Mouse (Mus musculus): ENCODE measurements around the gene Wdr24. TPM values are rescaled to one million over a fixed set of nuclear protein-coding genes. Genes with fewer than 3 reads are reported as not detected.
A peak's percentile ranks its signal among the peaks of the same experiment; 100 is the strongest.

The Wdr24 gene
- polyA plus RNA-seq, 1 experiment from 2014 or later, result 11.6 TPM

- ATAC-seq (ENCODE audit: low read depth), result peak; percentile 91
- Histone ChIP-seq H3K9ac (ENCODE audit: low read depth, low read length) (peak overlapping the region; percentile 91), H3K27ac (ENCODE audit: low read length) (peak overlapping the region; percentile 97), H3K36me3 (ENCODE audit: control insufficient read depth, insufficient read depth) (peaks cover 14% of the 10 kb centered on the region), H3K4me2 (ENCODE audit: low read depth, low read length) (peak overlapping the region; percentile 99), H3K27me3 (ENCODE audit: control insufficient read depth, insufficient read depth, low read depth, low read length) (no peaks in the 10 kb centered on the region), H3K4me3 (ENCODE audit: low read depth, low read length) (peak overlapping the region; percentile 92), H3K4me1 (ENCODE audit: control insufficient read depth, low read depth, low read length) (peaks cover 80% of the 10 kb centered on the region), H3K9me3 (replicated peaks; ENCODE audit: control insufficient read depth, low read length) (no peaks in the 10 kb centered on the region)
- WGBS (ENCODE audit: insufficient replicate concordance), result under 1% methylated on average over 71 of the region's 77 CpGs
These were observed 9.2 kb downstream of the Wdr24 start for GRCm38 (mm10) chr17:25832436-25833290.

GRCm38 (mm10) chr17:25833291-25833663, 9.8 kb downstream of the Wdr24 start, which contains the start of gene Stub1:
Gene Stub1 (minus strand): TSS chr17:25833404.
- peak; percentile 64 for ATAC-seq (ENCODE audit: low read depth)
- under 1% methylated on average over 24 of the region's 24 CpGs for WGBS (ENCODE audit: insufficient replicate concordance)
- H3K9ac ChIP-seq (ENCODE audit: low read depth, low read length), result peak within 1 kb of the TSS; percentile 91
- peak within 1 kb of the TSS; percentile 99 for H3K4me2 ChIP-seq (ENCODE audit: low read depth, low read length)
- peak within 1 kb of the TSS; percentile 92 for H3K4me3 ChIP-seq (ENCODE audit: low read depth, low read length)
- H3K9me3 ChIP-seq (replicated peaks; ENCODE audit: control insufficient read depth, low read length), result no peaks in the 10 kb centered on the region
- H3K27ac ChIP-seq (ENCODE audit: low read length), result peak within 1 kb of the TSS; percentile 97
- peaks cover 16% of the 10 kb centered on the region for H3K36me3 ChIP-seq (ENCODE audit: control insufficient read depth, insufficient read depth)
- H3K4me1 ChIP-seq (ENCODE audit: control insufficient read depth, low read depth, low read length), result peaks cover 77% of the 10 kb centered on the region
- H3K27me3 ChIP-seq (ENCODE audit: control insufficient read depth, insufficient read depth, low read depth, low read length), result no peaks in the 10 kb centered on the region

- peaks cover 18% of the 10 kb centered on the region for H3K36me3 ChIP-seq (ENCODE audit: control insufficient read depth, insufficient read depth)
These were observed 10.7 kb downstream of the Wdr24 start for GRCm38 (mm10) chr17:25833961-25834594.

GRCm38 (mm10) chr17:25834595-25835222, 11.3 kb downstream of the Wdr24 start:
- Histone ChIP-seq H3K36me3 (ENCODE audit: control insufficient read depth, insufficient read depth) (peaks cover 24% of the 10 kb centered on the region), H3K9ac (ENCODE audit: low read depth, low read length) (peak overlapping the region; percentile 91), H3K27ac (ENCODE audit: low read length) (no peak overlapping the region), H3K4me2 (ENCODE audit: low read depth, low read length) (peak overlapping the region; percentile 99), H3K4me3 (ENCODE audit: low read depth, low read length) (peak overlapping the region; percentile 92), H3K9me3 (replicated peaks; ENCODE audit: control insufficient read depth, low read length) (no peaks in the 10 kb centered on the region), H3K4me1 (ENCODE audit: control insufficient read depth, low read depth, low read length) (peaks cover 68% of the 10 kb centered on the region), H3K27me3 (ENCODE audit: control insufficient read depth, insufficient read depth, low read depth, low read length) (no peaks in the 10 kb centered on the region)
- WGBS (ENCODE audit: insufficient replicate concordance), result 75% methylated on average over 12 of the region's 12 CpGs
- no peak for ATAC-seq (ENCODE audit: low read depth)

More at GRCm38 (mm10) chr17:25833961-25834594, 10.7 kb downstream of the Wdr24 start:
- Histone ChIP-seq H3K4me1 (ENCODE audit: control insufficient read depth, low read depth, low read length) (peaks cover 73% of the 10 kb centered on the region), H3K9me3 (replicated peaks; ENCODE audit: control insufficient read depth, low read length) (no peaks in the 10 kb centered on the region), H3K4me2 (ENCODE audit: low read depth, low read length) (peak overlapping the region; percentile 99), H3K27ac (ENCODE audit: low read length) (peak overlapping the region; percentile 97), H3K9ac (ENCODE audit: low read depth, low read length) (peak overlapping the region; percentile 91), H3K27me3 (ENCODE audit: control insufficient read depth, insufficient read depth, low read depth, low read length) (no peaks in the 10 kb centered on the region), H3K4me3 (ENCODE audit: low read depth, low read length) (peak overlapping the region; percentile 92)
- ATAC-seq (ENCODE audit: low read depth), result no peak
- WGBS (ENCODE audit: insufficient replicate concordance), result 31% methylated on average over 6 of the region's 6 CpGs

- H3K36me3 ChIP-seq (ENCODE audit: control insufficient read depth, insufficient read depth), result peaks cover 27% of the 10 kb centered on the region
- no peaks in the 10 kb centered on the region for H3K27me3 ChIP-seq (ENCODE audit: control insufficient read depth, insufficient read depth, low read depth, low read length)
- no peaks in the 10 kb centered on the region for H3K9me3 ChIP-seq (replicated peaks; ENCODE audit: control insufficient read depth, low read length)
- 87% methylated on average over 7 of the region's 7 CpGs for WGBS (ENCODE audit: insufficient replicate concordance)
- no peak overlapping the region; the same call in 1 of the 2 replicates for H3K4me2 ChIP-seq (ENCODE audit: low read depth, low read length)
- peaks cover 64% of the 10 kb centered on the region for H3K4me1 ChIP-seq (ENCODE audit: control insufficient read depth, low read depth, low read length)
- no peak overlapping the region for H3K4me3 ChIP-seq (ENCODE audit: low read depth, low read length)
- no peak for ATAC-seq (ENCODE audit: low read depth)
- H3K9ac ChIP-seq (ENCODE audit: low read depth, low read length), result no peak overlapping the region
- H3K27ac ChIP-seq (ENCODE audit: low read length), result no peak overlapping the region
These were observed 11.9 kb downstream of the Wdr24 start for GRCm38 (mm10) chr17:25835301-25835700.

- ATAC-seq (ENCODE audit: low read depth), result no peak
- no peaks in the 10 kb centered on the region for H3K27me3 ChIP-seq (ENCODE audit: control insufficient read depth, insufficient read depth, low read depth, low read length)
- no peaks in the 10 kb centered on the region for H3K9me3 ChIP-seq (replicated peaks; ENCODE audit: control insufficient read depth, low read length)
- no peak overlapping the region for H3K4me3 ChIP-seq (ENCODE audit: low read depth, low read length)
- H3K9ac ChIP-seq (ENCODE audit: low read depth, low read length), result no peak overlapping the region
- WGBS (ENCODE audit: insufficient replicate concordance), result 83% methylated on average over 16 of the region's 16 CpGs
- H3K36me3 ChIP-seq (ENCODE audit: control insufficient read depth, insufficient read depth), result peaks cover 27% of the 10 kb centered on the region
- H3K4me2 ChIP-seq (ENCODE audit: low read depth, low read length), result no peak overlapping the region
- H3K27ac ChIP-seq (ENCODE audit: low read length), result no peak overlapping the region
- H3K4me1 ChIP-seq (ENCODE audit: control insufficient read depth, low read depth, low read length), result peaks cover 60% of the 10 kb centered on the region
These were observed 12.4 kb downstream of the Wdr24 start for GRCm38 (mm10) chr17:25835816-25836215.

GRCm38 (mm10) chr17:25836397-25837075, 13.1 kb downstream of the Wdr24 start:
- H3K4me2 ChIP-seq (ENCODE audit: low read depth, low read length), result peak overlapping the region; percentile 66
- WGBS (ENCODE audit: insufficient replicate concordance), result 25% methylated on average over 23 of the region's 23 CpGs
- peaks cover 27% of the 10 kb centered on the region for H3K36me3 ChIP-seq (ENCODE audit: control insufficient read depth, insufficient read depth)
- peak overlapping the region; percentile 56 for H3K9ac ChIP-seq (ENCODE audit: low read depth, low read length)
- no peak overlapping the region for H3K27ac ChIP-seq (ENCODE audit: low read length)
- peak overlapping the region; percentile 36 for H3K4me3 ChIP-seq (ENCODE audit: low read depth, low read length)
- H3K4me1 ChIP-seq (ENCODE audit: control insufficient read depth, low read depth, low read length), result peaks cover 53% of the 10 kb centered on the region
- no peak for ATAC-seq (ENCODE audit: low read depth)
- H3K27me3 ChIP-seq (ENCODE audit: control insufficient read depth, insufficient read depth, low read depth, low read length), result no peaks in the 10 kb centered on the region
- no peaks in the 10 kb centered on the region for H3K9me3 ChIP-seq (replicated peaks; ENCODE audit: control insufficient read depth, low read length)

- peaks cover 48% of the 10 kb centered on the region for H3K4me1 ChIP-seq (ENCODE audit: control insufficient read depth, low read depth, low read length)
- 3% methylated on average over 29 of the region's 29 CpGs for WGBS (ENCODE audit: insufficient replicate concordance)
These were observed 13.6 kb downstream of the Wdr24 start, which contains the start of gene Rhbdl1 for GRCm38 (mm10) chr17:25837076-25837410. Gene Rhbdl1 (minus strand): TSS chr17:25837295.

More at GRCm38 (mm10) chr17:25837076-25837410, 13.6 kb downstream of the Wdr24 start, which contains the start of gene Rhbdl1:
- no peaks in the 10 kb centered on the region for H3K9me3 ChIP-seq (replicated peaks; ENCODE audit: control insufficient read depth, low read length)
- peak within 1 kb of the TSS; percentile 66 for H3K4me2 ChIP-seq (ENCODE audit: low read depth, low read length)
- H3K4me3 ChIP-seq (ENCODE audit: low read depth, low read length), result peak within 1 kb of the TSS; percentile 36
- H3K36me3 ChIP-seq (ENCODE audit: control insufficient read depth, insufficient read depth), result peaks cover 32% of the 10 kb centered on the region
- H3K9ac ChIP-seq (ENCODE audit: low read depth, low read length), result peak within 1 kb of the TSS; percentile 56
- 0 out of 2 replicates have a peak within 1 kb of the TSS, but pooled peaks have one; percentile 9 for H3K27ac ChIP-seq (ENCODE audit: low read length)
- ATAC-seq (ENCODE audit: low read depth), result no peak
- no peaks in the 10 kb centered on the region for H3K27me3 ChIP-seq (ENCODE audit: control insufficient read depth, insufficient read depth, low read depth, low read length)
